Mouse (Mus musculus): Measurements from ENCODE around the gene Lfng.

DNA sequence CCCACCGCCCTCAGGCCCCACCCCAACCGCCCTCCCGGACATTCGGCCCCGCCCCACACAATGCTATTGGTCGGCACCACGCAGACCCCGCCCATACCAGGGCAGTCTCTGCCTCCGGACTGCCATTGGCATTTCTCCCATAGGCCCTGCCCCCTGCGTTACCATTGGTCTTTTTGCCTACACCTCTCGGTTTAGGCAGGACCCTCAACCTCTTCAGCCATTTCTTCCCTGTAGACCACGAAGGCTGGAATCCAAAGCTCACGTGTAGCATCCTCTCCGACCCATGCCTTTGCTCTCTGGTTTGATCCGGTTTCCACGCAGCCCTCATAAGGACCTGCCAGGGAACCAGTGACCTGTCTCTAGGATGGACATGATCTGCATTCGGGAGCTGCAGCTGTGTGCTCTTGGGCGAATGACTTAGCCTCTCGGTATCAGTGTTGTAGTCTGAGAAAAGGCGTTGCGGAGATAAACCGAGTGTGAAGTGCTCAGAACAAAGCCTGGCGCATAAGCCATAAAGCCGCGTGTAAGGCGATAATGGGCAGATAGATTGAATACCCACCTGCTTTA lies 42.1 kb downstream of the Lfng start:
- TF ChIP-seq EP300 (IDR thresholded peaks at IDR 0.05; ENCODE audit: insufficient read depth, low read depth, low read length) = no peak
- no peak for TF ChIP-seq CTCF (IDR thresholded peaks at IDR 0.05; ENCODE audit: low read depth, low read length)
- TF ChIP-seq POLR2A (IDR thresholded peaks at IDR 0.05; ENCODE audit: insufficient read depth, low read length) = peak; percentile 82

Measured in ES-Bruce4 (cell line).